Mouse (Mus musculus) midbrain, embryonic 14.5 days (tissue): ENCODE measurements around the gene Sh3bp4. TPM values are rescaled to one million over a fixed set of nuclear protein-coding genes. Genes with fewer than 3 reads are reported as not detected.

Source experiments
- ATAC-seq: fragments of 200-750 bp; cut with Nextera tagmentation; 2 replicates; pipeline ENCODE4 v1.8.0; 2017; ENCODE audit warnings: moderate number of reproducible peaks, moderate library complexity; ENCODE audit not compliant: low FRiP score, low TSS enrichment
- DNase-seq: peaks from one replicate; pipeline ENCODE4 v3.0.0-alpha.2; 2015
- H3K27ac ChIP-seq: fragments of 300-500 bp; sonication (generic); replicated peaks from 2 replicates; pipeline ENCODE4 v1.5.1; 2014; ENCODE audit warnings: mild to moderate bottlenecking, low read depth, low read length, moderate library complexity
- H3K27me3 ChIP-seq: fragments of 300-500 bp; sonication (generic); 2 replicates; pipeline ENCODE4 v1.6.1; 2014; ENCODE audit warnings: low read length, control low read depth, mixed read lengths; ENCODE audit not compliant: control insufficient read depth, insufficient read depth
- H3K36me3 ChIP-seq: fragments of 300-500 bp; sonication (generic); 2 replicates; pipeline ENCODE4 v1.6.1; 2014; ENCODE audit warnings: low read length, control low read depth; ENCODE audit not compliant: control insufficient read depth, insufficient read depth
- H3K4me1 ChIP-seq: fragments of 300-500 bp; sonication (generic); 2 replicates; pipeline ENCODE4 v1.6.1; 2014; ENCODE audit warnings: mild to moderate bottlenecking, antibody characterized with exemption, low read length, control low read depth; ENCODE audit not compliant: control insufficient read depth, insufficient read depth
- H3K4me2 ChIP-seq: fragments of 300-500 bp; sonication (generic); 2 replicates; pipeline ENCODE4 v1.6.1; 2014; ENCODE audit warnings: mild to moderate bottlenecking, low read length, moderate library complexity
- H3K4me3 ChIP-seq: fragments of 300-500 bp; sonication (generic); replicated peaks from 2 replicates; pipeline ENCODE4 v1.5.1; 2014; ENCODE audit warnings: low read depth, low read length
- H3K9ac ChIP-seq: fragments of 300-500 bp; sonication (generic); replicated peaks from 2 replicates; pipeline ENCODE4 v1.6.1; 2014; ENCODE audit warnings: mild to moderate bottlenecking, low read length, moderate library complexity
- H3K9me3 ChIP-seq: fragments of 300-500 bp; sonication (generic); 2 replicates; pipeline ENCODE4 v1.6.1; 2016; ENCODE audit warnings: low read length, control low read depth, mixed read lengths; ENCODE audit not compliant: control insufficient read depth
- WGBS: fragments of 180-500 bp; shearing (Covaris S2); extraction: QIAGEN DNeasy Blood & Tissue Kit; methylation state at CpG from one replicate; pipeline ENCODE4 v1.1.7; 2014; 5-methylcytosine and 5-hydroxymethylcytosine counted together
- polyA plus RNA-seq: library from polyadenylated mRNA; unstranded; fragments of >200 nt; fragmentation: Nextera tagmentation; extraction: Ambion mirVana; gene quantifications from 2 replicates; pipeline ENCODE4 v1.2.1, GENCODE M21; 2014

The Sh3bp4 gene
- polyA plus RNA-seq, 1 experiment from 2014 or later = 10.6 TPM

- Histone ChIP-seq H3K9ac (no peak overlapping the region), H3K9me3 (no peaks in the 10 kb centered on the region), H3K27ac (no peak overlapping the region), H3K27me3 (no peaks in the 10 kb centered on the region), H3K4me2 (no peak overlapping the region), H3K4me3 (no peak overlapping the region), H3K4me1 (no peaks in the 10 kb centered on the region), H3K36me3 (no peaks in the 10 kb centered on the region)
- no peak for DNase-seq
- no peak for ATAC-seq
- WGBS = 86% methylated on average over 2 of the region's 2 CpGs
Measured at GRCm38 (mm10) chr1:89039836-89040235, 30.4 kb upstream of the Sh3bp4 start.

- no peaks in the 10 kb centered on the region for H3K27me3 ChIP-seq
- H3K36me3 ChIP-seq = no peaks in the 10 kb centered on the region
- H3K4me1 ChIP-seq = peaks cover 4% of the 10 kb centered on the region
- H3K27ac ChIP-seq = no peak overlapping the region
- H3K4me2 ChIP-seq = no peak overlapping the region
- H3K9ac ChIP-seq = no peak overlapping the region
- ATAC-seq (no peak), DNase-seq (no peak)
- 68% methylated on average over 5 of the region's 5 CpGs for WGBS
- no peaks in the 10 kb centered on the region for H3K9me3 ChIP-seq
- no peak overlapping the region for H3K4me3 ChIP-seq
Measured at GRCm38 (mm10) chr1:89041290-89041689, 28.9 kb upstream of the Sh3bp4 start.

- 94% methylated on average over 4 of the region's 4 CpGs for WGBS
- ATAC-seq = no peak
Measured at GRCm38 (mm10) chr1:89042081-89042480, 28.1 kb upstream of the Sh3bp4 start.

GRCm38 (mm10) chr1:89042956-89043355 is 27.3 kb upstream of the Sh3bp4 start:
- no peaks in the 10 kb centered on the region for H3K36me3 ChIP-seq
- 96% methylated on average over 10 of the region's 10 CpGs for WGBS
- no peak for ATAC-seq

More at GRCm38 (mm10) chr1:89042081-89042480, 28.1 kb upstream of the Sh3bp4 start:
- H3K9ac ChIP-seq = no peak overlapping the region
- no peak overlapping the region for H3K4me3 ChIP-seq
- no peak overlapping the region for H3K27ac ChIP-seq
- H3K27me3 ChIP-seq = no peaks in the 10 kb centered on the region
- H3K4me1 ChIP-seq = peaks cover 5% of the 10 kb centered on the region
- H3K4me2 ChIP-seq = no peak overlapping the region
- DNase-seq = no peak
- no peaks in the 10 kb centered on the region for H3K9me3 ChIP-seq
- H3K36me3 ChIP-seq = no peaks in the 10 kb centered on the region

DNA sequence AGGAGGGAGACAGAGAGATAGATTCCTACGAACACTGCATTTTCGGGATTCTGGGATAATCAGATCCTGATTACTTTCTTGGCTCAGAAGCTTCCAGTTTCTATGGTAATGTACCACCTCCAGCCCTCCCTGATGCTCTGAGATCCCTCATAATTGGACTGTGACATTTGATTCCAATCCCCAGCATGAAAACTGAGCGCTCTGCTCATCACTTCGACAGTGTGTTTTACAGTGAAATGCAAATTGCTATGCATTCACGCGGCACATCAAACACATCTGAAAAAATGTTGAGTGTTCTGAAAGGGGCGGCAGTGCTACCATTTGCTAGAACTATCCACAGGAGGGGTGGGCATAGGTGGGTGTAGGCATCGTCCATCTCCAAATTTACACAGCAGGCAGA is 24.8 kb upstream of the Sh3bp4 start:
- peaks cover 5% of the 10 kb centered on the region for H3K4me1 ChIP-seq
- ATAC-seq = no peak
- H3K27ac ChIP-seq = no peak overlapping the region; the same call in 1 of the 2 replicates
- no peaks in the 10 kb centered on the region for H3K27me3 ChIP-seq
- H3K36me3 ChIP-seq = no peaks in the 10 kb centered on the region
- DNase-seq = peak; percentile 57
- no peaks in the 10 kb centered on the region for H3K9me3 ChIP-seq
- 32% methylated on average over 8 of the region's 8 CpGs for WGBS
- no peak overlapping the region for H3K4me3 ChIP-seq
- H3K9ac ChIP-seq = no peak overlapping the region
- 0 out of 2 replicates have a peak overlapping the region, but pooled peaks have one; percentile 17 for H3K4me2 ChIP-seq

More at GRCm38 (mm10) chr1:89042956-89043355, 27.3 kb upstream of the Sh3bp4 start:
- no peak overlapping the region for H3K27ac ChIP-seq
- no peak overlapping the region for H3K9ac ChIP-seq
- no peak for DNase-seq
- H3K9me3 ChIP-seq = no peaks in the 10 kb centered on the region
- no peaks in the 10 kb centered on the region for H3K27me3 ChIP-seq
- H3K4me2 ChIP-seq = no peak overlapping the region
- H3K4me1 ChIP-seq = peaks cover 5% of the 10 kb centered on the region
- no peak overlapping the region for H3K4me3 ChIP-seq

GRCm38 (mm10) chr1:89049506-89049905 is 20.7 kb upstream of the Sh3bp4 start:
- no peak overlapping the region for H3K4me2 ChIP-seq
- WGBS = 90% methylated on average over 4 of the region's 4 CpGs
- no peaks in the 10 kb centered on the region for H3K9me3 ChIP-seq
- no peak overlapping the region for H3K9ac ChIP-seq
- no peak overlapping the region for H3K4me3 ChIP-seq
- H3K36me3 ChIP-seq = no peaks in the 10 kb centered on the region
- no peak overlapping the region for H3K27ac ChIP-seq
- DNase-seq (no peak), ATAC-seq (no peak)
- no peaks in the 10 kb centered on the region for H3K27me3 ChIP-seq
- peaks cover 5% of the 10 kb centered on the region for H3K4me1 ChIP-seq

DNA sequence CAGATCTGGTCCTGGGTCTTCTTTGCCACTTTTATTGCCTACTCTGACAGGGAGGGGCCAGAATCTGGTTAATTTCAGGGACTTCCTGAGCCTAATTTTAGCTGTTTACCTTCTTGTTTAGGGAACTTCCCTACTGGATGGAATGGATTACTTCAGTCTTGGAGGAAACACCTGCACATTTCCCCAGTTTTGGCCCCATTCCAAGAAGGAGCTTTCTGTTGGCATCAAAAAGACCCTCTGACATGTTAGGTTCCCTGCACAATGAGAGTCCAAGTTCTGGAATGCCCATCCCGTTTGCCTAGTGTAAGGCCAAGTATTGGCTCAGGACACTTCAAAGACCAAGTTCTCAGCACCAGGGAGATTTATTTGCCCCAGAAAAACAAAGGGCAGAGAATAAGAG is 14.0 kb upstream of the Sh3bp4 start:
- Histone ChIP-seq H3K27ac (no peak overlapping the region), H3K4me3 (no peak overlapping the region), H3K9ac (no peak overlapping the region), H3K4me2 (no peak overlapping the region), H3K36me3 (no peaks in the 10 kb centered on the region), H3K4me1 (no peaks in the 10 kb centered on the region), H3K9me3 (no peaks in the 10 kb centered on the region), H3K27me3 (no peaks in the 10 kb centered on the region)
- no peak for ATAC-seq
- no peak for DNase-seq
- 54% methylated on average over 1 of the region's 1 CpGs for WGBS

DNA sequence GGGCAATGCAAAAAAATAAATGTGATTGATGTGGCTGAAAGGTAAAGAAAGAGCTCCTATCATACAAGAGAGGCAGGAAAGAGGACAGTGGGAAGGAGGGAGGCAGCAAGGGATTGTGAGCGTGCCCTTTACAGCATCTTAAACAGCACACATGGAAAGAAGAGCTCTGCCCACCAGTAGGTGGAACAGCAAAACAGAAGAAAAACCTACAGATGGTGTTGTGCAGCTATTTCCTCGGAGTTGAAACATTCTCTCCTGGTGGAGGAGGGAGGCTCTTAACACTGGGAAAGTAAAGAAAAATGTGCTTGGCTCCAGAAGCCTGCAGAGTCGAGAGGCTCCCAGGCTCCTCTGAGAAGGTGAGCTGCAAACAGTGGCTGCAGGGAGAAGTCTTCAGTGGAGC is 12.8 kb upstream of the Sh3bp4 start:
- ATAC-seq (no peak), DNase-seq (no peak)
- Histone ChIP-seq H3K4me1 (no peaks in the 10 kb centered on the region), H3K4me2 (no peak overlapping the region), H3K9ac (no peak overlapping the region), H3K36me3 (no peaks in the 10 kb centered on the region), H3K27ac (no peak overlapping the region), H3K27me3 (no peaks in the 10 kb centered on the region), H3K9me3 (no peaks in the 10 kb centered on the region), H3K4me3 (no peak overlapping the region)
- 82% methylated on average over 3 of the region's 3 CpGs for WGBS

DNA sequence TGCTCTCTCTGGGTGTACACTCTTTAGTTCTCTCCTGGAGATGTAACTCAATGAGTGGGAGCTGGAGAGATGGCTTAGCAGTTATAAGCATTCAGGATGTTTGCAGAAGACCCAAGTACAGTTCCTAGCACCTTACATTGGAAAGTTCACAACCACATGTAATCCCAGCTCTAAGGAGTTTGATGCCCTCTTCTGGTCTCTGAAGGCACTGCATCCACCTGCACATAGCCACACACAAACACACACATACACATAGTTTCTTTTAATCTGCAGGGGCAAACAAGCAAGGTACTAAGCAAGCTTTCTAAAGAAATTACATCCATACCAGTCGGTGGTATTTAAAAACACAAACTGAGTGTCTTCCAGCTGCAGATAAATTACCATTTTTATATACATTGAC is 12.2 kb upstream of the Sh3bp4 start:
- no peaks in the 10 kb centered on the region for H3K36me3 ChIP-seq
- no peaks in the 10 kb centered on the region for H3K27me3 ChIP-seq
- no peak overlapping the region for H3K4me2 ChIP-seq
- 95% methylated on average over 1 of the region's 1 CpGs for WGBS
- ATAC-seq = no peak
- no peak overlapping the region for H3K9ac ChIP-seq
- H3K4me1 ChIP-seq = no peaks in the 10 kb centered on the region
- no peak overlapping the region for H3K27ac ChIP-seq
- DNase-seq = no peak
- H3K4me3 ChIP-seq = no peak overlapping the region
- H3K9me3 ChIP-seq = no peaks in the 10 kb centered on the region
